Mouse (Mus musculus): ENCODE results near the gene Clic4. TPM values are rescaled to one million over a fixed set of nuclear protein-coding genes. Genes with fewer than 3 reads are reported as not detected.
A peak's percentile ranks its signal among the peaks of the same experiment; 100 is the strongest.

The Clic4 gene
- polyA plus RNA-seq, 1 experiment from 2014 or later: 149 TPM

DNA sequence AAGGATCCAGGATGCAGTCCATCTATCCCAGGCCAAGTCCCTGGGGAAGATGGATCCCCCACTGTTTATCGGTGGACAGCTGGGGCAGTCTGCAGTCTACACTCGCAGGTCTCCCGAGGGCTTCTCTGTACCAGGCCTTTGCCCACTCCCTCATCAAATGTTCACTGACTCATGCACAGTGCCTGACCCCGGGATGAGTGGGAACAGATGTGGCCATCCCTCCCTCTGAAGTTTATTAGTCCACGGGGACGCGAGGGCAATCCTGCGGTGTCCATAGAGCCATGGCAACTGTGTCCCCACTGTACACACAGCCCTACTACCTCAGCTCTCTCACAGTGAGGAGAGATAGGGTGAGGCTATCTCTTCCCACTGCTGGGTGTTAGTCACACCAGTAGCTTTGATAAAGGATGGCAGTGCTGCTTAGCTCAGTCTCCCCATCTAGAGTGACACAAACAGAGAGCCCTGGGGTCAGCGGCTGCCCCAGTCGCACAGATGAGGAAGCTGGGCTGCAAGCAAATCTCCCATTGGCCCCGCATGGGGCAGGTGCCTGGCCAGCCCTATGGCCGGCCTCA lies 101.2 kb downstream of the Clic4 start:
- Histone ChIP-seq H3K4me1 (replicated peaks; ENCODE audit: control insufficient read depth, insufficient read depth, low read length) (peaks cover 42% of the 10 kb centered on the region), H3K27ac (ENCODE audit: low read depth, low read length) (no peak overlapping the region), H3K9ac (ENCODE audit: low read depth, low read length) (no peak overlapping the region), H3K4me2 (no peak overlapping the region), H3K36me3 (ENCODE audit: control insufficient read depth, insufficient read depth, low read length) (no peaks in the 10 kb centered on the region), H3K4me3 (ENCODE audit: low read depth, low read length) (no peak overlapping the region), H3K27me3 (replicated peaks; ENCODE audit: control insufficient read depth, insufficient read depth, low read length) (peaks cover 58% of the 10 kb centered on the region), H3K9me3 (ENCODE audit: control insufficient read depth, low read length) (no peaks in the 10 kb centered on the region)
- ATAC-seq (replicated peaks; ENCODE audit: low FRiP score) (peak; percentile 86), DNase-seq (ENCODE audit: low spot score) (no peak)
- 53% methylated on average over 12 of the region's 12 CpGs for WGBS

DNA sequence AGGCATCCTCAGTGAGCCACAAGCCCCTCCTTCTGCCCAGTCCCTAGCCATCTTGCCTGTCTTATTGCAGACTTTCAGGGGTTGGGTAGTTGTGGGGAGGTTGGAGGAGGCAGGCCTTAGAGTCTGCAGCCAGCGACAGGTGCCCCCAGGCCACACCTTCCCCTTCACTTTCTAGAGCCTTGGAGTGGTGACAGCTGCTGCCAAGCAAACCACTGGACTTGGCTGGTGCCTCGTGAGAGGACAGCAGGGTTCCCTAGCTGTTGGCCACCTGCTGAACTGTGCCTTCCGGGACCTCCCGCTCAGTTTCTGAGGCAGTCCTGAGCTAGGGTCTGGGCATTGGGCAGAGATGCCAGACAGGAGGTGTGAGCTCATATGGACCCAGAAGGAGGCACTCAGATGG lies 103.1 kb downstream of the Clic4 start:
- Histone ChIP-seq H3K4me2 (no peak overlapping the region), H3K4me3 (ENCODE audit: low read depth, low read length) (no peak overlapping the region), H3K4me1 (replicated peaks; ENCODE audit: control insufficient read depth, insufficient read depth, low read length) (peaks cover 38% of the 10 kb centered on the region), H3K27ac (ENCODE audit: low read depth, low read length) (no peak overlapping the region), H3K9ac (ENCODE audit: low read depth, low read length) (no peak overlapping the region), H3K36me3 (ENCODE audit: control insufficient read depth, insufficient read depth, low read length) (no peaks in the 10 kb centered on the region), H3K9me3 (ENCODE audit: control insufficient read depth, low read length) (no peaks in the 10 kb centered on the region), H3K27me3 (replicated peaks; ENCODE audit: control insufficient read depth, insufficient read depth, low read length) (peaks cover 62% of the 10 kb centered on the region)
- no peak for DNase-seq (ENCODE audit: low spot score)
- ATAC-seq (replicated peaks; ENCODE audit: low FRiP score): no peak
- 65% methylated on average over 4 of the region's 4 CpGs for WGBS

DNA sequence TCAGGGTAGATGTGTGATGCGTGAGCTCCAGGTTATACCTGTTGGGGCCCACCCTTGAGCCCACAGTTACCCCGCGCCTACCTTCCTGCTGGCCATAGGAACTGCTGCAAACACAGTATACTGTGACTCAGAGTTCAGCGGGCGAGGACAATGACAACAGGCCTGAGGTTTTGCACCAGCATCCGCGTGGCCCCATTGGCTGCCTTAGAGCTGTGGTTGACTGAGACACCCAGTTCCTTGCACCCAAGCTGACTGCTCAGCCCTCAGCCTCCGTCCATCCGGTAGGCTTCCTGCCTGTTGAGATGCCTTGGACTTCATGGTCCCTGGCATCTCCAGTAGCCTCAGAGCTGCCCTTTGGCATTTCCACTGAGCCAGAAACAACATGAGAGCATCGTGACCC lies 103.5 kb downstream of the Clic4 start:
- no peak overlapping the region for H3K9ac ChIP-seq (ENCODE audit: low read depth, low read length)
- no peaks in the 10 kb centered on the region for H3K9me3 ChIP-seq (ENCODE audit: control insufficient read depth, low read length)
- peaks cover 66% of the 10 kb centered on the region for H3K27me3 ChIP-seq (replicated peaks; ENCODE audit: control insufficient read depth, insufficient read depth, low read length)
- no peak overlapping the region for H3K4me3 ChIP-seq (ENCODE audit: low read depth, low read length)
- no peak for DNase-seq (ENCODE audit: low spot score)
- no peaks in the 10 kb centered on the region for H3K36me3 ChIP-seq (ENCODE audit: control insufficient read depth, insufficient read depth, low read length)
- no peak overlapping the region for H3K27ac ChIP-seq (ENCODE audit: low read depth, low read length)
- peaks cover 38% of the 10 kb centered on the region for H3K4me1 ChIP-seq (replicated peaks; ENCODE audit: control insufficient read depth, insufficient read depth, low read length)
- 74% methylated on average over 10 of the region's 10 CpGs for WGBS
- ATAC-seq (replicated peaks; ENCODE audit: low FRiP score): no peak
- no peak overlapping the region for H3K4me2 ChIP-seq

DNA sequence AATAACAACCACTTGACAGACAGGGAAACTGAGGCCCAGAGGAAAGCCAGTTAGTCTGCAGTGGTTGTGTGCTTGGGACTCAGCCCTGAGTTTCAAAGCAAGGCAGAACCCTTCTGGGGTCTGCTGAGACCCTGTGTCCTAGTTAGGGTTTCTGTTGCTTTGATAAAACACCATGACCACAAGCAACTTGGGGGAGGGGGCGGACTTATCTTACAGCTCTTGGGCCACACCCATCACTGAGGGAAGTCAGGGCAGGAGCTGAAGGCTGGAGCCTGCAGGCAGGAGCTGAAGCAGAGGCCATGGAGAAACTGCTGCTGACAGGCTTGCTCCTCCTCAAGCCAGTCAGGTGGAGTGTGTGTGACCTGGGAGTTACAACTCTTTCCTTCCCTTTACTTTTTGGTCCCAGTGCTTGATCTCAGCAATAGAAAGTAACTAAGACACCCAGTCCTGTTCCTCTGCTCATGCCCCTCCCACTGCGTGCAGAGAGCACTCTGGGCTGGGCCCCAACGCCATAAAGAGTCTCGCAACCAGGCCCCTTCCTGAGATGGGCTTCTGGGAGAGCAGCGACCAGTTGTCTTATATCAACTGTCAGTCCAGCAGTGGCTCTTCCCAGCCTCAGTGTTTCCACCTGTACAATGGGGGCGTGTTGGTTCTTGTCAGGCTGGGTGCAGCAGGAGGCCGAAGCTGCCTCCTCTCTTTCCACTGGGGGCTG lies 104.6 kb downstream of the Clic4 start:
- 35% methylated on average over 7 of the region's 7 CpGs for WGBS
- peak overlapping the region; percentile 35 for H3K9ac ChIP-seq (ENCODE audit: low read depth, low read length)
- H3K4me3 ChIP-seq (ENCODE audit: low read depth, low read length): no peak overlapping the region
- ATAC-seq (replicated peaks; ENCODE audit: low FRiP score): peak; percentile 60
- H3K9me3 ChIP-seq (ENCODE audit: control insufficient read depth, low read length): no peaks in the 10 kb centered on the region
- H3K27me3 ChIP-seq (replicated peaks; ENCODE audit: control insufficient read depth, insufficient read depth, low read length): peaks cover 63% of the 10 kb centered on the region
- peak overlapping the region; percentile 46 for H3K4me2 ChIP-seq
- H3K4me1 ChIP-seq (replicated peaks; ENCODE audit: control insufficient read depth, insufficient read depth, low read length): peaks cover 38% of the 10 kb centered on the region
- peak; percentile 59 for DNase-seq (ENCODE audit: low spot score)
- H3K27ac ChIP-seq (ENCODE audit: low read depth, low read length): peak overlapping the region; percentile 56
- no peaks in the 10 kb centered on the region for H3K36me3 ChIP-seq (ENCODE audit: control insufficient read depth, insufficient read depth, low read length)

DNA sequence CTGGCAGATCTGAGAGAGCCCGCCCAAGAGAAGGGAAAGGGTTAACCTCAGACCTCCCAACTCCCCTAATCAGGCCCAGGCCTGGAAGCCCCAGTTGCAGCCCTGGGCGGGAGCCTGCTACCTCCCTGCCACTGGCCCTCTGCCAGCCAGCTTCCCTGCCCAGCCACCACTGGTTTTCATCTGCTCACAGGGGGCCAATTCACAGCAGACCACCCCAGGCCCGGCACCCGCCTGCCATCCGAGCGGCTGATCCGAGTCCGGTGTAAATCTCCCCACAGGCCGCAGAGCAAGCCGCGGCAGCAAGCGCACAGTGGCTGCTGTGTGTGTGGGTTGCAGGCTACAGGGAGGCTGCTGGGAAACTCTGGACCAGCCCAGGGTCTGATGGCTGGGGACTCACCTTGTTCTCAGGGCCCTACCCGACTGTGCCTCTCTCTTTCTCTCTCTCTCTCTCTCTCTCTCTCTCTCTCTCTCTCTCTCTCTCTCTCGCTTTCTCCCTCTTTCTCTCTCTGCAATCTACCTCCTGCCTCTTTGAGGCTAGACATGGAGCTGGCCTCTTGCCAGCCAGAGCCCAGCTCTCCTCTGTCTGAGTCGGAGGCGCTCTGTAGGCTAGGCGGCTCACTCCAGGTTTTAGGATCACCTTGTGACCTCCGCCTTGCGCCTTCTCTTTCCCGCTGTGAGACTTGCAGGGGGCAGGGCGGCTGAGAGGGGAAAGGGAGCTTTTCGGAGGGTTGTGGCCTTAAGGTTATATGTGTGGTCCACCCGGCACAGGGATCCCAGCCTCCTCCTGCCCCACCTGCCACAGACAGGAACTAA lies 106.0 kb downstream of the Clic4 start:
- Histone ChIP-seq H3K4me2 (peak overlapping the region; percentile 42), H3K36me3 (ENCODE audit: control insufficient read depth, insufficient read depth, low read length) (no peaks in the 10 kb centered on the region), H3K9me3 (ENCODE audit: control insufficient read depth, low read length) (no peaks in the 10 kb centered on the region), H3K27me3 (replicated peaks; ENCODE audit: control insufficient read depth, insufficient read depth, low read length) (peaks cover 57% of the 10 kb centered on the region), H3K4me3 (ENCODE audit: low read depth, low read length) (0 out of 2 replicates have a peak overlapping the region, but pooled peaks have one; percentile 3), H3K9ac (ENCODE audit: low read depth, low read length) (peak overlapping the region; percentile 51), H3K4me1 (replicated peaks; ENCODE audit: control insufficient read depth, insufficient read depth, low read length) (peaks cover 33% of the 10 kb centered on the region), H3K27ac (ENCODE audit: low read depth, low read length) (no peak overlapping the region)
- ATAC-seq (replicated peaks; ENCODE audit: low FRiP score) (no peak), DNase-seq (ENCODE audit: low spot score) (peak; percentile 52)
- 24% methylated on average over 23 of the region's 23 CpGs for WGBS

DNA sequence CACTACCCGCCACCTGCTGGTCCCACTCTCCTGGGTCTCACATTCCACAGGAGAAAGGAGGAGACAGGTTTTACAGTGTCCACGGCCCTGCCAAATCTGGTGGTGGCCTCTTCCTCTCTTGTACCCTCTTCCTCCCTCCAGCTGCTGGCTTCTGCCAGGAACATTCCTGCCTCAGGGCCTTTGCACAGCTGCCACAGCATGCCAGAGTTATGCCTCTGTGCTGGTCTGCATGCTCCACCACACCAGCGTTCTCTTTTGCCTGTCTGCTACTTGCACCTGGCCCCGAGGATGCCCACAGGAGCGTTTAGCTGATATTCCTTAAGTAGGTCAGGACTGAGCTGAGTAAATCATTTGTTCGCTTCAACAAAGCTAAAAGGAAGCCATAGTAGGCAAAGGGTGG lies 106.9 kb downstream of the Clic4 start:
- no peaks in the 10 kb centered on the region for H3K36me3 ChIP-seq (ENCODE audit: control insufficient read depth, insufficient read depth, low read length)
- H3K9ac ChIP-seq (ENCODE audit: low read depth, low read length): no peak overlapping the region
- DNase-seq (ENCODE audit: low spot score) (no peak), ATAC-seq (replicated peaks; ENCODE audit: low FRiP score) (no peak)
- H3K4me1 ChIP-seq (replicated peaks; ENCODE audit: control insufficient read depth, insufficient read depth, low read length): peaks cover 29% of the 10 kb centered on the region
- WGBS: 66% methylated on average over 6 of the region's 6 CpGs
- no peaks in the 10 kb centered on the region for H3K9me3 ChIP-seq (ENCODE audit: control insufficient read depth, low read length)
- H3K27ac ChIP-seq (ENCODE audit: low read depth, low read length): no peak overlapping the region
- H3K4me3 ChIP-seq (ENCODE audit: low read depth, low read length): no peak overlapping the region
- peaks cover 61% of the 10 kb centered on the region for H3K27me3 ChIP-seq (replicated peaks; ENCODE audit: control insufficient read depth, insufficient read depth, low read length)
- no peak overlapping the region for H3K4me2 ChIP-seq

Other genes with a start within 250 kb of the Clic4 start
- 0.71 and 0.82 TPM in 2 replicates for gene Runx3, start 152.2 kb downstream of the Clic4 start, polyA plus RNA-seq (2014; fragmentation: Nextera tagmentation; extraction: Ambion mirVana)
- 191 and 195 TPM in 2 replicates for gene Srrm1, start 80.5 kb upstream of the Clic4 start, polyA plus RNA-seq (2014; fragmentation: Nextera tagmentation; extraction: Ambion mirVana)
- 0.86 TPM in 1 of 2 replicates, not detected in the other for gene Ncmap, start 125.4 kb upstream of the Clic4 start, polyA plus RNA-seq (2014; fragmentation: Nextera tagmentation; extraction: Ambion mirVana)
- gene Rcan3, start 161.0 kb upstream of the Clic4 start, polyA plus RNA-seq (2014; fragmentation: Nextera tagmentation; extraction: Ambion mirVana): 8.6 and 9.2 TPM in 2 replicates
- 0.15 and 0.47 TPM in 2 replicates for gene Stpg1, start 222.0 kb upstream of the Clic4 start, polyA plus RNA-seq (2014; fragmentation: Nextera tagmentation; extraction: Ambion mirVana)
- gene Nipal3, start 222.2 kb upstream of the Clic4 start, polyA plus RNA-seq (2014; fragmentation: Nextera tagmentation; extraction: Ambion mirVana): 2.8 and 4.5 TPM in 2 replicates